Mouse (Mus musculus) stomach, postnatal 0 days (tissue): ENCODE data around the gene Ube2f.

Experiments used
- CTCF ChIP-seq: IDR thresholded peaks from 2 replicates; pipeline ENCODE4 v1.5.1; 2016; ENCODE audit warnings: antibody characterized with exemption, low read depth, mild to moderate bottlenecking, moderate library complexity
- EP300 ChIP-seq: optimal IDR thresholded peaks from 2 replicates; pipeline ENCODE3; 2016; ENCODE audit warnings: antibody characterized with exemption

- TF ChIP-seq CTCF = no peak
- TF ChIP-seq EP300 = no peak
Measured at GRCm38 (mm10) chr1:91248242-91248641, 1.9 kb upstream of the Ube2f start.
